Mouse (Mus musculus) thymus, adult 2 months (tissue): ENCODE data around the gene Ctnna3. TPM values are rescaled to one million over a fixed set of nuclear protein-coding genes. Genes with fewer than 3 reads are reported as not detected.

Experiments used
- DNase-seq: peaks from one replicate; pipeline ENCODE4 v3.0.0; 2021
- H3K27ac ChIP-seq: fragments of 200-500 bp; 2 replicates; pipeline ENCODE4 v1.5.1; 2012; ENCODE audit warnings: low read length, control low read depth; ENCODE audit not compliant: control insufficient read depth, insufficient read depth
- H3K27me3 ChIP-seq: fragments of 200-500 bp; 2 replicates; pipeline ENCODE4 v1.6.1; 2012; ENCODE audit warnings: mild to moderate bottlenecking, low read length, moderate library complexity, mixed read lengths; ENCODE audit not compliant: control insufficient read depth, insufficient read depth
- H3K36me3 ChIP-seq: fragments of 200-500 bp; 2 replicates; pipeline ENCODE4 v1.6.1; 2012; ENCODE audit warnings: mild to moderate bottlenecking, low read length, moderate library complexity; ENCODE audit not compliant: control insufficient read depth, insufficient read depth
- H3K4me1 ChIP-seq: fragments of 200-500 bp; replicated peaks from 2 replicates; pipeline ENCODE4 v1.6.1; 2012; ENCODE audit warnings: low read length; ENCODE audit not compliant: control insufficient read depth, insufficient read depth
- H3K4me3 ChIP-seq: fragments of 200-500 bp; 2 replicates; pipeline ENCODE4 v1.5.1; 2012; ENCODE audit warnings: mild to moderate bottlenecking, low read length, control low read depth, moderate library complexity; ENCODE audit not compliant: control insufficient read depth, insufficient read depth
- CTCF ChIP-seq: fragments of 200-500 bp; IDR thresholded peaks from 2 replicates; pipeline ENCODE4 v1.5.1; 2012; ENCODE audit warnings: mild to moderate bottlenecking, control low read depth, low read length, moderate library complexity, borderline replicate concordance; ENCODE audit not compliant: control insufficient read depth, poor library complexity, insufficient read depth; ENCODE audit errors: extremely low read depth
- POLR2A ChIP-seq: fragments of 200-500 bp; IDR thresholded peaks from 2 replicates; pipeline ENCODE4 v1.6.1; 2012; ENCODE audit warnings: mild to moderate bottlenecking, low read length, control low read depth, moderate library complexity; ENCODE audit not compliant: control insufficient read depth, poor library complexity, insufficient read depth; ENCODE audit errors: extremely low read depth
- WGBS: fragments of 180-500 bp; shearing (Covaris S2); methylation state at CpG from one replicate; pipeline ENCODE4 v1.1.7; 2018; 5-methylcytosine and 5-hydroxymethylcytosine counted together
- polyA plus RNA-seq: library from polyadenylated mRNA; depleted of rRNA; stranded (reverse); fragments of >200 nt; gene quantifications from 2 replicates; pipeline ENCODE4 v1.2.3, GENCODE M21; 2012

The Ctnna3 gene
- polyA plus RNA-seq, 1 experiment: 0.46 TPM

DNA sequence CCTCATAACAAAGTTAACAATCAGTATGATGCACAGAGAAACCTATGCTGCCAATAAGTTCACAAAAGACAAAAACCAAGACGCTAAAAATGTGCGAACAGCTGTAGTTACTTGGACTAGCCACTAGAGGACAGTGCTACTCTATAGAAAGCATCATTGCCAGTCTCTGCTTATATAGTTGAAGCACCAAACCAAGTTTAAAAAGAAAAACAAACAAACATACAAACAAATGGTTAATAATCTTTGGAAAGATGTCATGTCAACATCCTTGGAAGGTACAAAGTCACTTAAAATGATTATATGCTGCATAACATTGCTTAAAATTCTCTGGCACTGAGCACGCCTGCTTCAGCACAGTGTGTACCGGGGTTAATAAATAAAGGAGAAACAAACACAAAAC is 654.6 kb downstream of the Ctnna3 start:
- WGBS: 52% methylated on average over 4 of the region's 4 CpGs
- no peak for TF ChIP-seq CTCF
- no peak for TF ChIP-seq POLR2A
- no peak for DNase-seq
- Histone ChIP-seq H3K27me3 (peaks cover 4% of the 10 kb centered on the region; the same call in 1 of the 2 replicates), H3K4me1 (no peaks in the 10 kb centered on the region), H3K27ac (no peak overlapping the region), H3K4me3 (no peak overlapping the region), H3K36me3 (no peaks in the 10 kb centered on the region)

DNA sequence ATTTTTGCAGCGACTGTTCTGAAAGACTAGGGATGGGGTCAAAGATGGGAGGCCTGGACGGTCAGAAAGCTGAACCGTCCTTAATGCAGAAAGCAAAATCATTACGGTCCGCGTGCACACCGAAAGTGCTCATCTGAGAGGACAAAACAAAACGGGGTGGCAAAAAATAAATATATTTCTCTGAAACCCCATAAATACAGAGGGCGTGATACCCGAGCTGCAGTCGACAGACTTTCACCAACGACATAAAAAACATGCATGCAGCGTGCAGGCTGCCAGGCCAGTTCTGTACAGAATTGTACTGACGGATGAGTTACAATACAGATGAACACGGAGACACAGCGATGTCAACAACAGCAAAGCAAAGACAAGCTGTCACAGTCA is 656.3 kb downstream of the Ctnna3 start:
- no peak for DNase-seq
- H3K27me3 ChIP-seq: peaks cover 4% of the 10 kb centered on the region; the same call in 1 of the 2 replicates
- WGBS: 76% methylated on average over 16 of the region's 16 CpGs

DNA sequence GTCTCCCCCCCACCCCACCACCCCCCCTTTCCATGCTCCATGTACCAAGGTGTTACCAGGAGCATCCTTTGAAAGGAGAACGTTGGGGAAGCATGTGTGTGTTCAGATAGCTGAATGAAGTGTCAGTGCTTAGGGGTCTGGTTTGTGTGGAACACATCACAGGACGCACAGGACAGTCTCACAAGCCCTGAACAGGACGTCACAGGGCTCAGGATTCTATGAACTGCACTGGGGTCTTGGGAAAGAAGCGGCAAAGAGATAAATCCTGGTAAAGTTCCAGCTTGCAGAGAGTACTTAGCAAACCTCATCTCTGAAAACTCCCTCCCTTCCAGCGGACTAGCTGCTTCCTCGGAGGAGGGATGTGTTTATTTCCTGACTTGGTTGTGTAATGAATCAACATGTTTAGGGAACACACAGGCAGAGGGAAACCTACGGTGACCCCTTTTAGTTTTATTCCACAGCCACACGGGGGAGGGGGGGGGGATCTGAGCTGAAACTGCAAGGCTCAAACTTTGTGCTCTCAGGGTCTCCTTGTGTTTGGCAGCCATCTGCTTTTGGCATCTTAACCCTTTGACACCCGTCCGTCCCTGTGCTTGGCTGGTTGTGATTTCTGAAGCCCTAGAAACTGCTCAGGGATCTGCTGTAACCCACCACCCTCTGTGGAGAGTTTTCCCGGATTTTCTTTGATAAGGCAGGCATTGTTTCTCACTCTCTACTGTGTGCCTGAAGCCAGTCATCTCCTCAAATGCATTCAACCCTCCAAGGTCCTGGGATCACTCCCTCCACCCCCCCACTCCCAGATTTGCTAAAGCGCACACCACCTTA is 656.9 kb downstream of the Ctnna3 start:
- H3K36me3 ChIP-seq: no peaks in the 10 kb centered on the region
- no peak for DNase-seq
- WGBS: 12% methylated on average over 12 of the region's 12 CpGs
- no peak overlapping the region for H3K4me3 ChIP-seq
- H3K27me3 ChIP-seq: peaks cover 4% of the 10 kb centered on the region; the same call in 1 of the 2 replicates
- no peak overlapping the region for H3K27ac ChIP-seq
- no peaks in the 10 kb centered on the region for H3K4me1 ChIP-seq
- TF ChIP-seq POLR2A: no peak
- TF ChIP-seq CTCF: no peak

More for the DNA sequence above, 656.3 kb downstream of the Ctnna3 start:
- Histone ChIP-seq H3K36me3 (no peaks in the 10 kb centered on the region), H3K4me3 (no peak overlapping the region), H3K4me1 (no peaks in the 10 kb centered on the region), H3K27ac (no peak overlapping the region)
- TF ChIP-seq POLR2A (no peak), CTCF (no peak)

DNA sequence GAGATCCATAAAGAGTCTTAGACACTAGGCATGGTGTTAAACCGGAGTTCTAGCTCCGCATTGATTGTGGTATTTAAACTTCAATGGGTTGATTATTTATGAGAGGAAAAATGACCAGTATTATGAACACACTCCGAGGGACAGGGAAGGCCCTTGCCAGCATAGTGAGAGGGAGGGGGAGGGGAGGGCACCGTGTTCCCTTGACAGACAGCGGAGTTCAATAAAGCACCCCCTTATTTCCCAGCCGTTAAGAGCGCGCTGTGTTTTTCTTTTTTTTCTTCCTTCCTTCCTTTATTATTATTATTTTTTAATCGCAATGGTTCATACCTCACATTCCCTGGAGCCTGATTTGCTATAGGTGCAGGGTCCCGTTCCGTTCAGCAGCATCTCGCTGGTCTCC is 657.6 kb downstream of the Ctnna3 start:
- no peak overlapping the region for H3K4me3 ChIP-seq
- H3K4me1 ChIP-seq: no peaks in the 10 kb centered on the region
- DNase-seq: no peak
- H3K36me3 ChIP-seq: no peaks in the 10 kb centered on the region
- peaks cover 4% of the 10 kb centered on the region; the same call in 1 of the 2 replicates for H3K27me3 ChIP-seq
- no peak overlapping the region for H3K27ac ChIP-seq
- 5% methylated on average over 12 of the region's 12 CpGs for WGBS
- TF ChIP-seq CTCF: no peak
- no peak for TF ChIP-seq POLR2A

DNA sequence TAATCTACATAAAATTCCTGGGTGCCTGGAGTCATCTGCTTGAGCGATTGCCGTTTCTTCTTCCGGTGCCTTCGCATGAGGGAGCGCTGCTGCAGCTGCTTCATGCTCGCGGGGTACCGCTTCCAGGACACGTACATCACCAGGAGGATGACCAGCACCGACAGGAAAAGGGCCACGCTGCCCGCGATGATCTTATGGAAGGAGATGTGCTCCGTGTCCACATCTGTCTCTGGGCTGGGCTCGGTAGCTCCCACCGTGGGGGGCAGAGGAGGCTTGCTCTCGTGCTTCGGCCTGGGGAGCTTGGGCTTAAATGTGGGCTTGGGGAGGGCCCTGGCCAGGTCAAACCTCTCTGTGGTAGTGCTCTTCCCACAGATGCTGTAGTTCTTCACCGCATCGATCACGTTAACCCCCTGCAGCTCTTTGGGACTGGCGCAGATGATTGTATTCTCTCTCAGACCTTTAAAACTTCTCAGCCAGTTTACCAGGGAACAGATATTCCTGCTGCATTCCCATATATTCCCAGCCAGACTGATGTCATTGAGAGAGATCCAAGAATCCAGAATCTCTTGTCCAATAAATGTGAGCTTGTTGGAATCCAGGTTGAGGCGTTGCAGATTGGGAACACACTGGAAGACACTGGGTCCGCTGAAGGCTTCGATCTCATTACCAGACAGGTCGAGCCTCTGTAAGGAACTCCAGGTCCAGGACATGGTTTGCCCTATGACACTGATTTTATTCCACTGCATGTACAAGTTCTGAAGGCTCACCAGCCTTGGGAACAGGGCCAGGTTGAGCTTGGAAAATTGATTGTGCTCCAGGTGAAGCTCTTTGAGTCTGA is 658.3 kb downstream of the Ctnna3 start:
- no peak for DNase-seq
- H3K27me3 ChIP-seq: peaks cover 4% of the 10 kb centered on the region; the same call in 1 of the 2 replicates
- H3K4me1 ChIP-seq: no peaks in the 10 kb centered on the region
- H3K4me3 ChIP-seq: no peak overlapping the region
- no peak overlapping the region for H3K27ac ChIP-seq
- no peaks in the 10 kb centered on the region for H3K36me3 ChIP-seq
- WGBS: 12% methylated on average over 26 of the region's 26 CpGs
- no peak for TF ChIP-seq CTCF

DNA sequence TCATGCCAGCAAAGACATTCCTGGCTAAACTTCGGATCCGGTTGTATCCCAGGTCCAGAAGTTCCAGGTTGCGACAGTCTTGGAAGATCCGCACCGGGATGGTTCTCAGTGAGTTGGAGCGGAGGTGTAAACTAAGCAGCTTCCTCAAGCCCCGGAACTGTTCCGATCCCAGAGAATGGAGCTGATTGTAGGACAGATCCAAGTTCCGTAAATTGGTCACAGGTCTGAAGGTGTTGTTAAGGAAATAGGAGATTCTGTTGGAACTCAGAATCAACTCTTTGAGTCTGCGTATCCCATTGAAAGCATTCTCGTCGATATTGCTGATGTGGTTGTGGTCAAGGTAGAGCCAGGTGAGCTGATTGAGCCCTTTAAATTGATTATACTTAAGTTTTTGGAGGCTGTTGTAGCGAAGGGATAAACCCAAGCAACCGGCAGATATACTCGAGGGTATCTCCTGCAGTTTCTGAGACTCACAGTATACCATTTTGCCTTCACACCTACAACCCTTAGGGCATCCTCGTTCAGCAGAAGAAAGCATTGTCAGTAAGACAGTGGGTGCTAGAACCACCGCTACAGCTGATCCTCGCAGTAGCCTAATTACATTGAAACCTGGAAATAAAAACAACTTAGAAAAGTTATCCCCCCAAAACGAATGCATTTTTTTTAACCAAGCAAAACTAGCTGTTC is 659.0 kb downstream of the Ctnna3 start:
- DNase-seq: no peak
- Histone ChIP-seq H3K36me3 (no peaks in the 10 kb centered on the region), H3K27me3 (peaks cover 4% of the 10 kb centered on the region; the same call in 1 of the 2 replicates), H3K4me1 (no peaks in the 10 kb centered on the region), H3K4me3 (no peak overlapping the region), H3K27ac (no peak overlapping the region)
- 31% methylated on average over 19 of the region's 19 CpGs for WGBS
- TF ChIP-seq CTCF (no peak), POLR2A (no peak)
